Mouse (Mus musculus): ENCODE measurements at regions not wholly inside any gene's neighbourhood (a gene's known extent, or its start where the extent isn't known, plus 50 kb on each side); places are given as distances from the start of the nearest gene placed in this dataset.

- Histone ChIP-seq H3K36me3 (ENCODE audit: control insufficient read depth, insufficient read depth, low read length) (no peaks in the 10 kb centered on the region), H3K4me2 (ENCODE audit: low read length) (no peak overlapping the region), H3K27me3 (replicated peaks; ENCODE audit: control insufficient read depth, insufficient read depth, low read length) (no peaks in the 10 kb centered on the region), H3K9me3 (replicated peaks; ENCODE audit: control insufficient read depth, low read length) (no peaks in the 10 kb centered on the region), H3K4me3 (ENCODE audit: low read depth, low read length) (no peak overlapping the region), H3K4me1 (ENCODE audit: control insufficient read depth, insufficient read depth, low read length) (no peaks in the 10 kb centered on the region), H3K9ac (ENCODE audit: low read length) (no peak overlapping the region), H3K27ac (ENCODE audit: low read depth, low read length) (no peak overlapping the region)
- WGBS, result 7% methylated on average over 1 of the region's 1 CpGs
- no peak for ATAC-seq
- peak; percentile 48 for DNase-seq (ENCODE audit: low spot score)
Observed at GRCm38 (mm10) chr6:49523184-49523583, 127.8 kb downstream of the Stk31 start.

GRCm38 (mm10) chr6:49523696-49524095 lies 128.3 kb downstream of the Stk31 start:
- Histone ChIP-seq H3K4me3 (ENCODE audit: low read depth, low read length) (no peak overlapping the region), H3K27ac (ENCODE audit: low read depth, low read length) (no peak overlapping the region), H3K9me3 (replicated peaks; ENCODE audit: control insufficient read depth, low read length) (no peaks in the 10 kb centered on the region), H3K4me1 (ENCODE audit: control insufficient read depth, insufficient read depth, low read length) (no peaks in the 10 kb centered on the region), H3K4me2 (ENCODE audit: low read length) (no peak overlapping the region), H3K9ac (ENCODE audit: low read length) (no peak overlapping the region), H3K27me3 (replicated peaks; ENCODE audit: control insufficient read depth, insufficient read depth, low read length) (no peaks in the 10 kb centered on the region), H3K36me3 (ENCODE audit: control insufficient read depth, insufficient read depth, low read length) (no peaks in the 10 kb centered on the region)
- DNase-seq (ENCODE audit: low spot score), result no peak
- ATAC-seq, result no peak
- 94% methylated on average over 7 of the region's 7 CpGs for WGBS

DNA sequence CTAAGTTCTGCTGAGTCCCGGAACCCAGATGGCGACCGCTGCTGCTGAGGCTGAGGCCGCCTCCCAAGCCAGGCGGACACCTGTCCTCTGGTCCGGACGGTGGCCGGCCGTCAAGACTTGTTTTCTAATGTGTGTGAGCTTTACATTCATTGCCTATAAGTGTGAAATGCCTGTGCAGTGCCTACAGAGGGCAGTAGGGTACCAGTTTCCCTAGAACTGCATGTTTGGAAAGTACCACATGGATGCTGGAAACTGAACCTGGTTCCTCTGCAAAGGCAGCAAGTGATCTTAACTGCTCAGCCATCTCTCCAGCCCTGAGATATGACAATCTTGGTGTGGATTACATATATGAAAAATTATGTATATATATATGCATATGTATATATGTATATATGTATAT lies 138.6 kb downstream of the Stk31 start:
- H3K4me2 ChIP-seq (ENCODE audit: low read length), result no peak overlapping the region
- no peaks in the 10 kb centered on the region for H3K9me3 ChIP-seq (replicated peaks; ENCODE audit: control insufficient read depth, low read length)
- WGBS, result 96% methylated on average over 8 of the region's 9 CpGs
- DNase-seq (ENCODE audit: low spot score), result no peak
- no peaks in the 10 kb centered on the region for H3K36me3 ChIP-seq (ENCODE audit: control insufficient read depth, insufficient read depth, low read length)
- H3K27me3 ChIP-seq (replicated peaks; ENCODE audit: control insufficient read depth, insufficient read depth, low read length), result no peaks in the 10 kb centered on the region
- no peaks in the 10 kb centered on the region; the same call in 1 of the 2 replicates for H3K4me1 ChIP-seq (ENCODE audit: control insufficient read depth, insufficient read depth, low read length)
- no peak overlapping the region for H3K9ac ChIP-seq (ENCODE audit: low read length)
- no peak overlapping the region for H3K4me3 ChIP-seq (ENCODE audit: low read depth, low read length)
- ATAC-seq, result no peak
- H3K27ac ChIP-seq (ENCODE audit: low read depth, low read length), result no peak overlapping the region

DNA sequence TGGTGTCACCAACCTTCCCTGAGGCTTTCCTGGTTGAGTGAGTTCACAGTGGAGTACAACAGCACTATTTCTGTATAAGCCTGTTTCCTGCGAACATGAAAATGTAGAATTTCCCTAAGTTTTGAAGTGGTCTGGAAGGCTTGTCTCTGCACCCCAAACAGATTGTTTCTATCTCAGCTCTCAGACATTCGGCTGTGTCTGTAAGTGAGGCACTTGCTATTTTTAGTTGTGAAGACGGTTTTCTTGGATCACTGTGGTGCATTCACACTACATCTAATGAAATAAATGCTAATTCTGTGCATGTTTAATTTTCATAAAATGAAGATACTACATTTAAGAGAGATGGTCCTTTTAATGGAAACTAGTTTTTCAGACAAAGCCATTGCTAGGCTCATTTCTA lies 139.1 kb downstream of the Stk31 start:
- 58% methylated on average over 3 of the region's 3 CpGs for WGBS
- Histone ChIP-seq H3K36me3 (ENCODE audit: control insufficient read depth, insufficient read depth, low read length) (no peaks in the 10 kb centered on the region), H3K27me3 (replicated peaks; ENCODE audit: control insufficient read depth, insufficient read depth, low read length) (no peaks in the 10 kb centered on the region), H3K4me1 (ENCODE audit: control insufficient read depth, insufficient read depth, low read length) (no peaks in the 10 kb centered on the region; the same call in 1 of the 2 replicates), H3K4me3 (ENCODE audit: low read depth, low read length) (no peak overlapping the region), H3K27ac (ENCODE audit: low read depth, low read length) (no peak overlapping the region), H3K9ac (ENCODE audit: low read length) (no peak overlapping the region), H3K4me2 (ENCODE audit: low read length) (no peak overlapping the region), H3K9me3 (replicated peaks; ENCODE audit: control insufficient read depth, low read length) (no peaks in the 10 kb centered on the region)
- ATAC-seq (no peak), DNase-seq (ENCODE audit: low spot score) (peak; percentile 31)

- Histone ChIP-seq H3K4me3 (ENCODE audit: low read depth, low read length) (no peak overlapping the region), H3K9ac (ENCODE audit: low read length) (no peak overlapping the region), H3K9me3 (replicated peaks; ENCODE audit: control insufficient read depth, low read length) (peaks cover 5% of the 10 kb centered on the region; the same call in 1 of the 2 replicates), H3K4me2 (ENCODE audit: low read length) (no peak overlapping the region), H3K36me3 (ENCODE audit: control insufficient read depth, insufficient read depth, low read length) (no peaks in the 10 kb centered on the region), H3K27me3 (replicated peaks; ENCODE audit: control insufficient read depth, insufficient read depth, low read length) (no peaks in the 10 kb centered on the region), H3K27ac (ENCODE audit: low read depth, low read length) (no peak overlapping the region), H3K4me1 (ENCODE audit: control insufficient read depth, insufficient read depth, low read length) (no peaks in the 10 kb centered on the region)
- no peak for ATAC-seq
- DNase-seq (ENCODE audit: low spot score), result no peak
- WGBS, result 89% methylated on average over 7 of the region's 7 CpGs
Observed at GRCm38 (mm10) chr6:49544946-49545345, 149.5 kb downstream of the Stk31 start.

GRCm38 (mm10) chr6:49555069-49555468 lies 159.7 kb downstream of the Stk31 start:
- H3K27ac ChIP-seq (ENCODE audit: low read depth, low read length), result no peak overlapping the region
- H3K4me2 ChIP-seq (ENCODE audit: low read length), result no peak overlapping the region
- H3K4me1 ChIP-seq (ENCODE audit: control insufficient read depth, insufficient read depth, low read length), result no peaks in the 10 kb centered on the region
- no peaks in the 10 kb centered on the region for H3K9me3 ChIP-seq (replicated peaks; ENCODE audit: control insufficient read depth, low read length)
- no peak for DNase-seq (ENCODE audit: low spot score)
- no peaks in the 10 kb centered on the region for H3K27me3 ChIP-seq (replicated peaks; ENCODE audit: control insufficient read depth, insufficient read depth, low read length)
- no peak overlapping the region for H3K9ac ChIP-seq (ENCODE audit: low read length)
- ATAC-seq, result no peak
- 89% methylated on average over 10 of the region's 10 CpGs for WGBS
- no peaks in the 10 kb centered on the region for H3K36me3 ChIP-seq (ENCODE audit: control insufficient read depth, insufficient read depth, low read length)
- no peak overlapping the region for H3K4me3 ChIP-seq (ENCODE audit: low read depth, low read length)

DNA sequence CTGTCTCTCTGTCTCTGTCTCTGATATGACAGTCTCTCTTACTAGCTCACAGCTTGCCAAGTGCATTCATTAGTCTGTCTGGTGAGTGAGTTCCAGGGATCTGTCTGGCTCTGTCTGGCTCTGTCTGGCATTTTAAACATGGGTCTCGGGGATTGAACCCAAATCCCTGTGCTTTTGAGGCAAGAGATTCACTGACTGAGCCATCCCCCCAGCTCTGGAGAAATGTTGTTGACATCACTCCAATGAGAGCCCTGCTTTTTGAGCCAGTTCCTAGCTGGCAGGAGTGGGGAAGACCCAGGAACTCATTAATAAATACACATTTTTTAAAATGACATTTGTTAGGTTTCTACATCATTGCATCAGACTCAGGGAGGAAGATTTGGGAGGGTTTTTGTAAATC lies 163.1 kb downstream of the Stk31 start:
- H3K9ac ChIP-seq (ENCODE audit: low read length), result no peak overlapping the region
- DNase-seq (ENCODE audit: low spot score), result peak; percentile 49
- no peaks in the 10 kb centered on the region for H3K27me3 ChIP-seq (replicated peaks; ENCODE audit: control insufficient read depth, insufficient read depth, low read length)

DNA sequence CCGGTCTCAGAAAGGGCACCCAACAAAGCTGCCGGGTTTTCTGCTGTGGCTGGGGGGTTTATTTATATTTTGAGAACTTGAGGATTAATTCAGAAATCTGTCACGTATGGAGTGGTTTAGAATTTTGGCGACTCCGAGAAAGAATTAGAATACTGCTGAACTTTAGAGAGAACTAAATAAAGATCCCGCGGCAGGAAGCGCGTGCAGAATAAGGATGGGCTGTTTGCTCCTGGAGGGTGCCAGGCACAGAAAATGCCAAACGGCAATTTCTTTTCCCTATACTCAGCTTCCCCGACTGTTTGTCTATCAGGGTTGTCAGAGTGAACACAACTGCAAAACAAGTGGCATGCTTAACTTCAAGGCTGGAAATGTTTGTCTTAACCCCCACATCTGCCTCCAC lies 163.7 kb downstream of the Stk31 start:
- no peaks in the 10 kb centered on the region for H3K9me3 ChIP-seq (replicated peaks; ENCODE audit: control insufficient read depth, low read length)
- H3K36me3 ChIP-seq (ENCODE audit: control insufficient read depth, insufficient read depth, low read length), result no peaks in the 10 kb centered on the region
- no peak overlapping the region for H3K27ac ChIP-seq (ENCODE audit: low read depth, low read length)
- H3K4me3 ChIP-seq (ENCODE audit: low read depth, low read length), result no peak overlapping the region
- no peak overlapping the region for H3K9ac ChIP-seq (ENCODE audit: low read length)
- 88% methylated on average over 11 of the region's 11 CpGs for WGBS
- no peak overlapping the region for H3K4me2 ChIP-seq (ENCODE audit: low read length)
- DNase-seq (ENCODE audit: low spot score) (no peak), ATAC-seq (no peak)
- no peaks in the 10 kb centered on the region for H3K27me3 ChIP-seq (replicated peaks; ENCODE audit: control insufficient read depth, insufficient read depth, low read length)
- no peaks in the 10 kb centered on the region for H3K4me1 ChIP-seq (ENCODE audit: control insufficient read depth, insufficient read depth, low read length)

More for the DNA sequence above, 163.1 kb downstream of the Stk31 start:
- H3K4me3 ChIP-seq (ENCODE audit: low read depth, low read length), result no peak overlapping the region
- no peak for ATAC-seq
- no peaks in the 10 kb centered on the region for H3K4me1 ChIP-seq (ENCODE audit: control insufficient read depth, insufficient read depth, low read length)
- no peaks in the 10 kb centered on the region for H3K9me3 ChIP-seq (replicated peaks; ENCODE audit: control insufficient read depth, low read length)
- 68% methylated on average over 1 of the region's 1 CpGs for WGBS
- no peak overlapping the region for H3K27ac ChIP-seq (ENCODE audit: low read depth, low read length)
- no peak overlapping the region for H3K4me2 ChIP-seq (ENCODE audit: low read length)
- H3K36me3 ChIP-seq (ENCODE audit: control insufficient read depth, insufficient read depth, low read length), result no peaks in the 10 kb centered on the region

GRCm38 (mm10) chr6:49578340-49578739 lies 182.9 kb downstream of the Stk31 start:
- H3K9ac ChIP-seq (ENCODE audit: low read length), result no peak overlapping the region
- no peaks in the 10 kb centered on the region for H3K36me3 ChIP-seq (ENCODE audit: control insufficient read depth, insufficient read depth, low read length)
- no peak overlapping the region for H3K27ac ChIP-seq (ENCODE audit: low read depth, low read length)
- no peak overlapping the region for H3K4me2 ChIP-seq (ENCODE audit: low read length)
- DNase-seq (ENCODE audit: low spot score) (no peak), ATAC-seq (no peak)
- H3K4me3 ChIP-seq (ENCODE audit: low read depth, low read length), result no peak overlapping the region
- H3K4me1 ChIP-seq (ENCODE audit: control insufficient read depth, insufficient read depth, low read length), result no peaks in the 10 kb centered on the region
- 83% methylated on average over 6 of the region's 6 CpGs for WGBS
- H3K9me3 ChIP-seq (replicated peaks; ENCODE audit: control insufficient read depth, low read length), result no peaks in the 10 kb centered on the region
- H3K27me3 ChIP-seq (replicated peaks; ENCODE audit: control insufficient read depth, insufficient read depth, low read length), result no peaks in the 10 kb centered on the region
